Mouse (Mus musculus): ENCODE measurements around the gene Slc48a1. TPM values are rescaled to one million over a fixed set of nuclear protein-coding genes. Genes with fewer than 3 reads are reported as not detected.

Gene Slc48a1
- polyA plus RNA-seq, 1 experiment from 2014 or later, result 58.7 TPM

DNA sequence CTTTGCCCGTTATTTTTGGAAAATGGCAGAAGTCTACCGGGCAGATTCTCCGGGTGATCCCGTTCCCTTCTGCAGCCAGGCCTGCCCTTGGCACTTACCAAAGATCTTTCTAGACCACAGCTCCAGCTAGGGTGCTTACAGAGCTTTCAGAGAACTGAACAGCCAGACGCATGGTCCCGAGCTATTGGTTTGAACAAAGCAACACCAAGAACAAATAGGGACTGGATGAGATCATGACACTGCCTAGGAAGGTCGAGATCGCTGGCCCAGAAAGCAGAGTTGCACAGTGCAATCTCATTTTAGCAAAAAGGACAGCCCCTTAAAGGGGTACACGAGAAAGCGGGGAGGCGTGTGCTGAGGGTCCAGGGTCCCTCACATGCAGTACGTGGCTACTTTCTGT lies 45.2 kb downstream of the Slc48a1 start:
- ATAC-seq (ENCODE audit: insufficient number of reproducible peaks, low FRiP score, low TSS enrichment, low read depth), result no peak
- 80% methylated on average over 12 of the region's 12 CpGs for WGBS

DNA sequence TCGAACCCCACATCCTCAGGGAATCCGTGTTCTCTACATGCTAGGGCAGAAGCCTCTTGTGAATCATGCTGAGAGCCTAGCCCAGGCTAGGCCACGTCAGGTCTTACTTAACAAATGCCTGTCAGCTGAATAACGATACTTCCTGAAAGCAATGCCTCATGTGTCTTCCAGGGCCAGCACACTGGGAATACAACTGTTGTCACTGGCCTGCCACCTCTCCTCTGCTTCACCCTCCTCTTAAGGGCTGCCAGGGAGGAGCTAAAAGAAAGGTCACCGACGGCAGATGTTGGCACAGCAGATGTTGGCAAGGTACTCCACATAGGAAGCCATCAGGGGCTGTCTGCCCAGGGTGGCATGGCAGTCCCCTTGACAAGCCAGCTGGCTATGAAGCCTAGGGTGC lies 45.7 kb downstream of the Slc48a1 start:
- Histone ChIP-seq H3K27me3 (no peaks in the 10 kb centered on the region), H3K27ac (peak overlapping the region; percentile 85), H3K36me3 (peaks cover 6% of the 10 kb centered on the region; the same call in 1 of the 2 replicates), H3K4me1 (peaks cover 85% of the 10 kb centered on the region), H3K9me3 (no peaks in the 10 kb centered on the region), H3K9ac (no peak overlapping the region), H3K4me3 (no peak overlapping the region), H3K4me2 (no peak overlapping the region)
- 72% methylated on average over 6 of the region's 6 CpGs for WGBS
- no peak for ATAC-seq (ENCODE audit: insufficient number of reproducible peaks, low FRiP score, low TSS enrichment, low read depth)

More for the DNA sequence above, 45.2 kb downstream of the Slc48a1 start:
- H3K9me3 ChIP-seq, result no peaks in the 10 kb centered on the region
- no peak overlapping the region for H3K9ac ChIP-seq
- H3K27me3 ChIP-seq, result no peaks in the 10 kb centered on the region
- 0 out of 2 replicates have a peak overlapping the region, but pooled peaks have one; percentile 4 for H3K27ac ChIP-seq
- peaks cover 80% of the 10 kb centered on the region for H3K4me1 ChIP-seq
- no peak overlapping the region for H3K4me2 ChIP-seq
- H3K4me3 ChIP-seq, result no peak overlapping the region
- peaks cover 6% of the 10 kb centered on the region; the same call in 1 of the 2 replicates for H3K36me3 ChIP-seq

DNA sequence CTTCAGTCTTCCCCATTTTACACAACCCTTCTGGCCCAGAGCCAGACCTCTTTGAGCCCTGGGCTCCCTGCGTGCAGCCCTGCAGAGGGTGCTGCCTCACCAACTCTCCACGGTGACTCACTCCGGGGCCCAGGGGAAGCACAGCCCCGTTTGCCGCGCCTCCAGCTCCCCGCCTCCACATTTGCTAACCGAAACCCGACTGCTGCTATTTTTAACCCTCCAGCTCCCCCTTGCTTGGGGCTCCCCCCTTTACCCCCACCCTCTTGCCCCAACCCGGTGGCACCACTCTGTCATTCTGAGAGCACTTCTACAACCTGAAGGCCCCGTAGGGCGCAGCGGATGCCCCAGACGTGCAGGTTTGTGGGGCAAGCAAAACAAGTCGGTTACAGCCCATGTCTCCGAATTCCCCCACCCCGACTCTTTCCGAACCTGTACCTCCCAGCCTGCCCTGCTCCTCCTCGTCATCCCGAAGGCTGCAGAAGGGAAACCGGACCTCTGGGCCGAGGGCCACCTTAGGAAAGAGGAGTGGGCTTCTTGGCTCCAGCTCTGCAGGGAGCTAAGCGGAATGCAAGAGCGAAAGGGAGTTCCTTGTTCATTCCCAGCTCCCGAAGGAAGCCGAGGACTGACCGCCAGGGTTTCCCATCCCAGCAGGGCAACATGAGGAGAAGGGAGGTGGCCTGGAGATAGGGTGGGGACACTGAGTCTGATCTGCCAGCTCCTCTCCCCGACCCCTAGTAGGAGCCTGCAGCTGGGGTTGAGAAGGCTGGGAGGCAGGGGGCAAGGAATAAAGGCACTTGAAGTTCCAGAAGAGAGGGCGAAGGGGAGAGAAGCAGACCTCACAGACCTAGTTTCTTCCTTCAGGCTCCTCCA lies 47.0 kb downstream of the Slc48a1 start:
- Histone ChIP-seq H3K9ac (peak overlapping the region; percentile 29; the same call in 1 of the 2 replicates), H3K4me2 (peak overlapping the region; percentile 51), H3K27ac (peak overlapping the region; percentile 85), H3K4me1 (peaks cover 95% of the 10 kb centered on the region), H3K36me3 (peaks cover 6% of the 10 kb centered on the region; the same call in 1 of the 2 replicates), H3K9me3 (no peaks in the 10 kb centered on the region), H3K4me3 (peak overlapping the region; percentile 32), H3K27me3 (no peaks in the 10 kb centered on the region)
- 7% methylated on average over 29 of the region's 29 CpGs for WGBS
- ATAC-seq (ENCODE audit: insufficient number of reproducible peaks, low FRiP score, low TSS enrichment, low read depth), result peak; percentile 53

DNA sequence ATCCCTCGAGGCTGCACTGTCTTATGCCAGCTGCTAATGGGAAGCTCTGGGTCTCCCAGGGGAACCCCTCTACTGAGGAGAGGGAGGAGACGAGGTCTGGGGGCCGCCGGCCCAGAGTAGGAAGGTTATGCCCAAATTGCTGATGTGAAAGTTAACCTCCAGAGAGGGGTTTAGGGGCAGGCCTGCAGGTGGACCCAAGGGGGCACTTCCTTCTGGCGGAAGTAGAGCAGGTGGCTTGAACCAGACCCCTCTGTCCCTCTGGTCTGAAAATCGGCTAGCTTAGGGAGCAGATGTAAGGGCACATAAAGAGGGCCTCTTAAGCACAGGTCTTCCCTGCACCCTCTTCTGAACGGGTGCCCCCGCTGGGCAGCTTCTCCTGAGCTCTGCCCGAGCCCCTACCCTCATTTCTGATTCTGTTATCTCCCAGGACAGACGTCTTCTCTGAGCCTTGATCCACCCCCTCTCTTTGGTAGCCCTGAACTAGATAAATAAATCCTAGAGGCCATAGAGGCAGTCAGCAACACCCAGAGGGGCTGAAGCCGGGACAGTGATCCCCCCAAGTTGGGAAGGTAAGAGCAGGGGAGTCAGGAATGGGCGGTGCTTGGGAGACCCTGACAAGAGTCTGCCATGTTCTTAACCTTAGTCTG lies 47.7 kb downstream of the Slc48a1 start:
- Histone ChIP-seq H3K4me2 (peak overlapping the region; percentile 51), H3K4me1 (peaks cover 94% of the 10 kb centered on the region), H3K9ac (no peak overlapping the region), H3K27ac (peak overlapping the region; percentile 85), H3K27me3 (no peaks in the 10 kb centered on the region), H3K9me3 (no peaks in the 10 kb centered on the region), H3K36me3 (0 out of 2 replicates have a peak, but pooled peaks cover 2% of the 10 kb centered on the region), H3K4me3 (0 out of 2 replicates have a peak overlapping the region, but pooled peaks have one; percentile 32)
- 52% methylated on average over 12 of the region's 12 CpGs for WGBS
- no peak for ATAC-seq (ENCODE audit: insufficient number of reproducible peaks, low FRiP score, low TSS enrichment, low read depth)

DNA sequence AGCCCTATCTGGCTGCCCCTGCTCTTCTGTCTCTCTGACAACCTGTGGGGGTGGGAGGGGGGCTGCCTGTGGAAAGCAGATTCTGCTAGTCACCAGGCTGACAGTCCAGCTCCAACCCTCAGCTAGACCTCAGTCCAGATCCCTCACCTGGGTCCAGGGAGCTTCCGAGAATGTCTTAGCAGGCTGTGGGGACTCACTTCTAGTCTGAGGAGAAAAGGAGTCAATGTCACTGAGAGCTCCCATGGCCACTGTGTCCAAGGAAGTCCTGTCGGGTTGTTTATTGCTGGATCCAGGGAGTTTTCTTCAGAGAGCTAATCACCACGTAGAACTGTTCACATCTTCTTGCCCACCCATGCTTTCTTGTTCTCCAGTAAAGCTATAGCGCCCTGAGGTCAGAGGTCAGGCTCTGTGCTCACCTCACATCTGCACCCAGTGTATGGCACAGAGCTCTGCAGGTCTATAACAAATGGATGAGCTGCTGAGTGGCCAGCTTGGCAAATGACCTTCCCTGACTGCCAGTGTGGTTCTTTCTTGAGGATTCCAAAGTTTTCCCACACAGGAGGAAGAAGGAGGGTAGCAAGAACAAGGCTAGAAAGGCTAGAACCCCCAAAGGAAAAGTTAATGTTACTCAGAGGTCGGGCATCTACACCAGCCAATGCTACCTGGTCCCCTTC lies 48.4 kb downstream of the Slc48a1 start:
- H3K4me1 ChIP-seq, result peaks cover 87% of the 10 kb centered on the region
- no peak overlapping the region for H3K9ac ChIP-seq
- no peaks in the 10 kb centered on the region for H3K9me3 ChIP-seq
- H3K36me3 ChIP-seq, result 0 out of 2 replicates have a peak, but pooled peaks cover 2% of the 10 kb centered on the region
- no peak overlapping the region for H3K4me2 ChIP-seq
- ATAC-seq (ENCODE audit: insufficient number of reproducible peaks, low FRiP score, low TSS enrichment, low read depth), result no peak
- 59% methylated on average over 5 of the region's 5 CpGs for WGBS
- no peak overlapping the region for H3K4me3 ChIP-seq
- no peaks in the 10 kb centered on the region for H3K27me3 ChIP-seq
- 0 out of 2 replicates have a peak overlapping the region, but pooled peaks have one; percentile 85 for H3K27ac ChIP-seq

DNA sequence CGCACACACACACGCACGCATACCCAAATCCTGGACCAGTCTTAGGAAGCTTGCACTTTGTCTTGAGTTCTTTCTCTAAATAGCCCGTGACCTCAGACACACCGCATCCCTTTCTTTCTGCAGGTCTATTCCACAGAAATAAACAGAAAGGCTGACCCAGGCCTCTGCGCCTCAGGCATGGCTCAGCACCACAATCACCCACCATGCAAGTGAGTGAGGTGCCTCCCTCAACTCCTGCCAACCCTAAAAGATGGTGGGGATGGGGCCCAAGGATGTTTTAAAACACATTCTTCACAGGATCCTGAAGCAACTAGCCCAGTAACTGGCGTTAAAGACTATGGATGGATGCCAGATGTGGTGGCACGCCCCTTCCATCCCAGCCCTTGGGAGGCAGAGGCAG lies 49.1 kb downstream of the Slc48a1 start:
- ATAC-seq (ENCODE audit: insufficient number of reproducible peaks, low FRiP score, low TSS enrichment, low read depth), result no peak
- H3K4me2 ChIP-seq, result no peak overlapping the region
- no peaks in the 10 kb centered on the region for H3K9me3 ChIP-seq
- no peaks in the 10 kb centered on the region for H3K27me3 ChIP-seq
- H3K27ac ChIP-seq, result no peak overlapping the region
- H3K9ac ChIP-seq, result no peak overlapping the region
- 0 out of 2 replicates have a peak, but pooled peaks cover 2% of the 10 kb centered on the region for H3K36me3 ChIP-seq
- peaks cover 88% of the 10 kb centered on the region for H3K4me1 ChIP-seq
- 83% methylated on average over 8 of the region's 8 CpGs for WGBS
- H3K4me3 ChIP-seq, result no peak overlapping the region

DNA sequence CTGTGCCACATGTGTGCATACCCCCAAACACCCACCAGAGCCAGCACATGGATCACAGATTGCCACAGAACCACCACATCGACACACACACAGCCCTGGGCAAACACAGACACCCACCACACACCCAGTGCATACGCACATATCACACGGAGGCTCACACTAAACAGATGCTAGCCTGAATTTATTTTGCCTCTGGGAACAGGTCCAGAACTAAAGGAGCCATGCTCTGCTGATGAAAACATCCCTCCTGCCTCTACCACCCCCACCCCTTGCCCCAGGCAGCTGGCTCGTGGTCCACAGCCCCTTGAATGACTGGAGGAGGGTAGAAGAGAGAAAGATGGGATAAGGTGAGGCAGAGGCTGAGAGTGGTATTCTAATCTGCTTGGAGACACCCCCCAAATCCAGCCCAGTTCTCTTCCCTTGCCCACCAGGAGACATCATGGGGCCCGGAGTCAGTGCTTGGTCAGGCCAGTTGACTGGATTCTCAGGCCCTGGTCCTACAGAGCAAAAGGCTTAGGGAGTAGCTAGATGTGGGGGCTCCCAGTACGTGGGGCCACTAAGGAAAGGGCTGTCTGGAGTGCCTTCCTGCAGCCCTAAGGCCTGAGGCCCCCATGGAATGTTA lies 50.0 kb downstream of the Slc48a1 start:
- Histone ChIP-seq H3K4me1 (peaks cover 83% of the 10 kb centered on the region), H3K27me3 (no peaks in the 10 kb centered on the region), H3K9me3 (no peaks in the 10 kb centered on the region), H3K4me2 (peak overlapping the region; percentile 75), H3K27ac (peak overlapping the region; percentile 98), H3K9ac (0 out of 2 replicates have a peak overlapping the region, but pooled peaks have one; percentile 17), H3K4me3 (peak overlapping the region; percentile 5), H3K36me3 (0 out of 2 replicates have a peak, but pooled peaks cover 2% of the 10 kb centered on the region)
- WGBS, result 30% methylated on average over 6 of the region's 6 CpGs
- no peak for ATAC-seq (ENCODE audit: insufficient number of reproducible peaks, low FRiP score, low TSS enrichment, low read depth)

DNA sequence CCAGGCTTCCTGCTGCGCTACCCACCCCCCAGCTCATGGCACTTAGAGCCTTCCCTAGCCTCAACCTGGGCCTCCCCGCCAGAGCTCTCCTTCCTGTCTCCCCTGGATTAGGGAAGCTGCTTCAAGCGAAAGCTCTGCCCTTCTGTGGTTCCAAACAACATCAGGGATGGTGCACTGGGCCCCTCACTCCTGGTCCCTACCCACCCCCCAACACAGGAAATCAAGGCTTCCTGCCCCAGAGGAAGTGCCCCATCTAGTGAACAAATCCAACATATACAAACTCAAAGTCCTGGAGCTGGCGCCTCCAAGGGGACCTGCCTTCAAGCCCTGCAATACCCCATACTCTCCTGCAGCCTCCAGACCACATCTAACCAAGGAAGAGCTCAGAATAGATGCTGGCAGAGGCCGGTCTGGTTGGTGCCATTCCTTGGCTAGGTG lies 50.6 kb downstream of the Slc48a1 start:
- Histone ChIP-seq H3K27ac (peak overlapping the region; percentile 98), H3K4me3 (peak overlapping the region; percentile 80), H3K36me3 (0 out of 2 replicates have a peak, but pooled peaks cover 2% of the 10 kb centered on the region), H3K27me3 (no peaks in the 10 kb centered on the region), H3K9ac (no peak overlapping the region), H3K9me3 (no peaks in the 10 kb centered on the region), H3K4me2 (peak overlapping the region; percentile 75), H3K4me1 (peaks cover 77% of the 10 kb centered on the region)
- no peak for ATAC-seq (ENCODE audit: insufficient number of reproducible peaks, low FRiP score, low TSS enrichment, low read depth)
- 55% methylated on average over 5 of the region's 5 CpGs for WGBS

DNA sequence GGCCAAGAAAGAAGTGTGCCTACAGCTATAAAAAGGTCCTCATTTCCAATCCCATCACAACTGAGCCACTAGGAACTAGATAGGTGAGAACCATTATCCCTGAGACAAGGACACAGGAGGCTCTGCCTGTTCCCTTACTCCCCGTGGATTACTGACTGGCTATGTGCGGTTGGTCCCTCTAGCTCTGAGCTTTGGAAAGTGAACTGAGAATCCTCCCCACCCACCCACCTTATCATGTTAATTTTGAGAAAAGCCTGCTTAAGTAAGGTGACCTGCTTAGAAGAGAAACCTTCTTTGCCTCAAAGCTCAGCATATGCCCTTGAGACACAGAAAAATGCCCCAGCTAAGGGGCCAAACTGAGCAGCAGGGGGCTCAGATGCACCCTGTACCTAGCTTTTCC lies 51.1 kb downstream of the Slc48a1 start:
- Histone ChIP-seq H3K9ac (0 out of 2 replicates have a peak overlapping the region, but pooled peaks have one; percentile 5), H3K9me3 (no peaks in the 10 kb centered on the region), H3K4me2 (peak overlapping the region; percentile 75), H3K27me3 (no peaks in the 10 kb centered on the region), H3K36me3 (0 out of 2 replicates have a peak, but pooled peaks cover 2% of the 10 kb centered on the region), H3K27ac (peak overlapping the region; percentile 98), H3K4me3 (peak overlapping the region; percentile 80; the same call in 1 of the 2 replicates), H3K4me1 (peaks cover 72% of the 10 kb centered on the region)
- ATAC-seq (ENCODE audit: insufficient number of reproducible peaks, low FRiP score, low TSS enrichment, low read depth), result no peak
- WGBS, result 65% methylated on average over 2 of the region's 2 CpGs

DNA sequence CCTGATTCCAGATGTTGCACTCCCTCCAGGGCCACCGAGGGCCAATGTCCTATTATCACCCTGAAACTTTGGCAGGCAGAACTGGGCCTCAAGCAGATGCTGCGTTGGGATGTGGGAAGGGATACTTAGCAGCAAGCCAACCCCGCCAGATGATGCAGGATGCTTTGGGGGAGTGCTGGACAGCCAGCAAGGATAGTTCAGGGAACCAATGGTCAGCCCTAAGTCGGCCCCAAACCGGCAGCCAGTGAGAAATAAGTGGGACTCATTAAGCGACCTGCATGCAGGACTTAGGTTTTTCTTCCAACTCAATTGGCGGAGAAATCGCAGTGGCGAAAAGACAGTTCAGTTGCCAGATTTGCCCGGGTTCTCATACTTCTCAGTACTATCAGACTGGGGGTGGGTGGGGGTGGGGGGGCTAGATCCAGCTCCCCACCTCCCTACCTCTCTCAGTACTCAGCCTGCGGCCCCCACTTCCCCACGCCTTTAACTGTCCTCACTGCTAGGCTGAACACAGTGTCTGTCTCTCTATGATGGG lies 52.0 kb downstream of the Slc48a1 start:
- Histone ChIP-seq H3K4me2 (peak overlapping the region; percentile 75), H3K36me3 (0 out of 2 replicates have a peak, but pooled peaks cover 2% of the 10 kb centered on the region), H3K9ac (peak overlapping the region; percentile 92), H3K4me3 (peak overlapping the region; percentile 80), H3K27me3 (no peaks in the 10 kb centered on the region), H3K9me3 (no peaks in the 10 kb centered on the region), H3K4me1 (peaks cover 63% of the 10 kb centered on the region), H3K27ac (peak overlapping the region; percentile 98)
- no peak for ATAC-seq (ENCODE audit: insufficient number of reproducible peaks, low FRiP score, low TSS enrichment, low read depth)
- 13% methylated on average over 12 of the region's 12 CpGs for WGBS

Measured in limb, embryonic 15.5 days (tissue).